Mouse (Mus musculus): ENCODE results near the gene Nlrc3. TPM values are rescaled to one million over a fixed set of nuclear protein-coding genes. Genes with fewer than 3 reads are reported as not detected.
"Not testable (repeated sequence)": the region's sequence is repeated elsewhere in the genome, so short reads cannot be mapped to it uniquely, and the experiment has no call there.

The Nlrc3 gene
- polyA plus RNA-seq (2016; fragmentation: Nextera tagmentation; extraction: Ambion mirVana), result 1.1 and 1.2 TPM in 2 replicates

DNA sequence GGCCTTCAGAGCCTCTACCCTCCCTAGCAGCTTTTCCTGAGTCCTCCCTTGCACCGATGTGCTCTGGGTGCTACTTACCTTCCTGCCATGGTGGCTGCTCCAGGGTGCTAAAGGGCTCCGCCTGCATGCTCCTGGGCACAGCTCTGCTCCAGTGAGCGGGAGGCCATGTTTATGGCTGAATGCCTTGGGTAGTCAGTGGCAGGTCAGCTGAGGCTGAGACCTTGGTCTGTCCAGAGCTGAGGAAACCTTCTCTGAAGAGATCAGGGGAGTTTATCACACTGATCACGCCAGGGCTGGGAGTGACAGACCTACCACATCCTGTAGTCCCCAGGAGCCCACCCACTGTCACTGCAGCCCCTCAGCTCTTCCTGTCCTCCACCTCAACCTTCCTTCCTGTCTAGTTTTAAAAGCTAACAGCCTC lies at the start of gene Nlrc3:
TSS of gene Nlrc3 (minus strand) at position 382 of the 421 bp plus-strand sequence.
- DNase-seq (ENCODE audit: low spot score), result no peak
- Histone ChIP-seq H3K27me3 (ENCODE audit: insufficient read depth, poor library complexity, severe bottlenecking) (no peaks in the 10 kb centered on the region), H3K9me3 (no peaks in the 10 kb centered on the region), H3K36me3 (peaks cover 42% of the 10 kb centered on the region), H3K4me3 (no peak within 1 kb of the TSS), H3K27ac (peak within 1 kb of the TSS; percentile 53), H3K4me1 (replicated peaks) (peaks cover 17% of the 10 kb centered on the region)
- WGBS, result 78% methylated on average over 4 of the region's 4 CpGs

DNA sequence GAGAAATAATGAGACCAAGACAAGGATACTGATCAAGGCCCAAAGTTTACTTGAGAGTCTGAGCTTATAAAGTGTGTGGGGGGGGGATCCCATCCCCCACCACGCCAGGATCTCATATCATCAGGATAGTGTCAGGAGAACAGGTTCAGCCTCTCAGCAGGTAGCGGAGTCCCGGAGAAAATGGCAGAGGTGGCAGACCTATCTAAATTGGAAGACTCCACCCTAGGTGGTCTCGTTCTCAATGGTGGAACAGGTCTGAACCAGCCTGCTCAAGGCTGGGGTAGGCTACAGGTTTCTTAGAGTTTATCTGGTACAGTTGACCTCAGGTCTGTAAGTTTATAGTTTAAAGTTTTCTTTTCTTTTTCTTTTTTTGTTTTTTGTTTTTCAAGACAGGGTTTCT lies 46.3 kb upstream of the Nlrc3 start:
- no peak for DNase-seq (ENCODE audit: low spot score)
- H3K4me1 ChIP-seq (replicated peaks), result no peaks in the 10 kb centered on the region
- no peaks in the 10 kb centered on the region for H3K9me3 ChIP-seq
- WGBS, result 78% methylated on average over 4 of the region's 4 CpGs
- H3K4me3 ChIP-seq, result no peak overlapping the region
- H3K27me3 ChIP-seq (ENCODE audit: insufficient read depth, poor library complexity, severe bottlenecking), result no peaks in the 10 kb centered on the region
- no peak overlapping the region for H3K27ac ChIP-seq
- no peaks in the 10 kb centered on the region for H3K36me3 ChIP-seq

DNA sequence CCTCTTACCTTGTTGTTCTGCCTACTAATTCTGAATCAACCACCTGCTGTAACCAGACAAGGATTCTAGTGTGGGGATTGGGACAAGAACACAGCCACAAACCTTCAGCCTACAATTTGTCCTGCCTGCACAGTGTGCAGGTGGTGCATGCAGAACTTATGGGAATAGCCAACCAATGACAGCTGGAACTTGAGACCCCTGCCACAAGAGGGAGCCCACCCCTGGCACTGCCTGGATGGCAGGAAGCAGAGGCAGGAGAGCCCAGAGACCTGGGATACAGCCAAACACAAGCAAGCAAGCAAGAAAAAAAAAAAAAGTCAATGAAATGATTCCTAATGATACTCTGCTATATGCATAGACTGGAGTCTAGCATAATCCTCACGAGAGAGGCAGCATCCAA lies 44.8 kb upstream of the Nlrc3 start:
- WGBS, result 91% methylated on average over 1 of the region's 1 CpGs
- no peak overlapping the region for H3K4me3 ChIP-seq
- no peaks in the 10 kb centered on the region for H3K36me3 ChIP-seq
- no peak for DNase-seq (ENCODE audit: low spot score)
- H3K27me3 ChIP-seq (ENCODE audit: insufficient read depth, poor library complexity, severe bottlenecking), result no peaks in the 10 kb centered on the region
- H3K27ac ChIP-seq, result no peak overlapping the region
- no peaks in the 10 kb centered on the region for H3K9me3 ChIP-seq
- H3K4me1 ChIP-seq (replicated peaks), result no peaks in the 10 kb centered on the region

DNA sequence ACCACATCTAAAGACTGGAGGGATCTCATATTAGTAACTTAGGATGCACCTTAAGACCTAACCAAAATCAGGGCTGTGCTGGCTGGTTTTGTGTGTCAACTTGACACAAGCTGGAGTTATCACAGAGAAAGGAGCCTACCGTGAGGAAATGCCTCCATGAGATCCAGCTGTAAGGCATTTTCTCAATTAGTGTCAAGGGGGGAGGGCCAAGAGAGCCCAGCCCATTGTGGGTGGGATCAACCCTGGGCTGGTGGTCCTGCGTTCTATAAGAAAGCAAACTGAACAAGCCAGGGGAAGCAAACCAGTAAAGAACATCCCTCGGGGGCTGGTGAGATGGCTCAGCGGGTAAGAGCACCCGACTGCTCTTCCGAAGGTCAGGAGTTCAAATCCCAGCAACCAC lies 41.0 kb upstream of the Nlrc3 start:
- H3K4me3 ChIP-seq, H3K9me3 ChIP-seq: not testable (repeated sequence)
- WGBS, result 71% methylated on average over 6 of the region's 6 CpGs

DNA sequence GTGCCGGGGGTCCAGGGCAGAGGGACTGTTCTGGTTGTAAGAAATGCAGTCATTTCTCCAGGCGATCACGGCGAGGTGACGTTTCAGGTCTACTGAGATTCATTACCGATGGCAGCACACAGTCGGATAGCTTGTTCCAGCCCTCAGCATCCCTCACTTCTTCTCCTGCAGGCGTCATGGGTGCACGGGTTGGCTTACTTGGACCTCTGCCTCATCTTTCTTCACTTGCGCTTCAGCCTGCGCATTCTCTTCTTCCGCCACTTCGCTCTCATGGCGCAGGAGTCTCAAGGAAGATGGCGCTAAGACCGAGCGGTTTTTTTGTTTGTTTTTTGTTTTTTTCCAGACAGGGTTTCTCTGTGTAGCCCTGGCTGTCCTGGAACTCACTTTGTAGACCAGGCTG lies 40.4 kb upstream of the Nlrc3 start:
- not testable (repeated sequence) for H3K4me3 ChIP-seq; H3K27me3 ChIP-seq (ENCODE audit: insufficient read depth, poor library complexity, severe bottlenecking); H3K4me1 ChIP-seq (replicated peaks); DNase-seq (ENCODE audit: low spot score); H3K36me3 ChIP-seq; H3K9me3 ChIP-seq; H3K27ac ChIP-seq
- WGBS, result 82% methylated on average over 17 of the region's 17 CpGs

More for the DNA sequence above, 41.0 kb upstream of the Nlrc3 start:
- DNase-seq (ENCODE audit: low spot score); H3K36me3 ChIP-seq; H3K27ac ChIP-seq; H3K27me3 ChIP-seq (ENCODE audit: insufficient read depth, poor library complexity, severe bottlenecking); H3K4me1 ChIP-seq (replicated peaks): not testable (repeated sequence)

DNA sequence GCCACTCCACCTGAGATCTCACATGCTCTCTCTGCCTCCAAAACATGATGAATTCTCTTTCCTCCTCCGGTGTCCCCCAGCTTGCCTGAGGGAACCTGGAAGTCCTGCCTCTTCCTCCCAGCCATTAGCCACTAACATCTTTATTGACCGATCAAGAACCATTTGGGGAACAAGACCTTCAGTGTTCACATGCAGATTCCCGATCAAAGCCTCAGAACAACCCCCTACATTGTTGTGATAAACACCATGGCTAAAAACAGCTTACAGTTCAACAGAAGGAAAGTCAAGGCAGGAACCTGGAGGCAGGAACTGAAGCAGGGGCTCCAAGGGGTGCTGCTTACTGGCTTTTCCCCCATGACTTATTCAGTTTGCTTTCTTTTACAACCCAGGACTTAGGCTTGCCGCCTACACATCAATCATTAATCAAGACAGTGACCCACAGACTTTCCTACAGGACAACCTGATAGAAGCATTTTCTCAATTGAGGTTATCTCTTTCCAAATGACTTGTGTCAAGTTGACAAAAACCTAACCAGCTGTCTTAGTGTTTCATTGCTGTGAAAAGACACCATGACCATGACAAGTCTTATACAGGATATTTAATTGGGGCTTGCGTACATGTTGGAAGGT lies 37.7 kb upstream of the Nlrc3 start:
- no peak for DNase-seq (ENCODE audit: low spot score)
- WGBS, result 82% methylated on average over 5 of the region's 5 CpGs
- H3K36me3 ChIP-seq, result no peaks in the 10 kb centered on the region
- H3K9me3 ChIP-seq, result peaks cover 10% of the 10 kb centered on the region
- H3K4me3 ChIP-seq, result no peak overlapping the region
- H3K27me3 ChIP-seq (ENCODE audit: insufficient read depth, poor library complexity, severe bottlenecking), result no peaks in the 10 kb centered on the region
- H3K27ac ChIP-seq, result no peak overlapping the region
- H3K4me1 ChIP-seq (replicated peaks), result no peaks in the 10 kb centered on the region

DNA sequence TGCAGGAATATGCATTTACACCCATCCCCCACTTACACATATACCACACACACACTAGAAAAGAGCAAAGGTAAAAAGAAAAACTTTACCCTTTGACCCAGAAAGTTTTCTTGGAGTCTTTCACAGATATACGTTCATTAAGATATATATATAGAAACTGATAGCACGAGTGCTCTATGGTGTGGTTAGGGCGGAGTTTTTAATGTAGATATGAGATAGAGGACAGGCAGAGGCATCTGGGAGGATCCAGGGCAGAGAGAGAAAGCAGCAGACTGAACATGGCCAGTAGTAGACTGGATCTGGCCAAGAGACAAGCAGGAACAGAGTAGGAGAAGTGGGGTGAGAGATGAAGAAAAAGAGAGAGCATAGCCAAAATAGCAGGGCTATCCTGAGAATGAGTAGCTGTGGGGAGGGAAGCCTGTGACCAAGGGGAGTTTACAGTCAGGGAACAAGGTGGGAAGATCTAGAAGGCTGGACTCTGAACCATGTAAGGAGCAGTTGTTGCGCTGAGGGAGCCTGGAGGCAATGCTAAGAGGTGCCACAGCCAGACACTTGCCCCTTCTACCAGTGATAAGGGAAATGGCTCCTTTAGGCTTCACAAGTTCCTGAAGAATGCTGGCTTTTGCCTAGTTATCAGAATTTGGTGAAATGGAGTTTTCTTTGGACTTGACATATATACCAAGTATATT lies 36.6 kb upstream of the Nlrc3 start:
- H3K9me3 ChIP-seq, result peaks cover 10% of the 10 kb centered on the region
- H3K4me3 ChIP-seq, result no peak overlapping the region
- H3K27me3 ChIP-seq (ENCODE audit: insufficient read depth, poor library complexity, severe bottlenecking), result no peaks in the 10 kb centered on the region
- H3K36me3 ChIP-seq, result no peaks in the 10 kb centered on the region
- DNase-seq (ENCODE audit: low spot score), result no peak
- WGBS, result 79% methylated on average over 4 of the region's 4 CpGs
- no peaks in the 10 kb centered on the region for H3K4me1 ChIP-seq (replicated peaks)
- H3K27ac ChIP-seq, result no peak overlapping the region

DNA sequence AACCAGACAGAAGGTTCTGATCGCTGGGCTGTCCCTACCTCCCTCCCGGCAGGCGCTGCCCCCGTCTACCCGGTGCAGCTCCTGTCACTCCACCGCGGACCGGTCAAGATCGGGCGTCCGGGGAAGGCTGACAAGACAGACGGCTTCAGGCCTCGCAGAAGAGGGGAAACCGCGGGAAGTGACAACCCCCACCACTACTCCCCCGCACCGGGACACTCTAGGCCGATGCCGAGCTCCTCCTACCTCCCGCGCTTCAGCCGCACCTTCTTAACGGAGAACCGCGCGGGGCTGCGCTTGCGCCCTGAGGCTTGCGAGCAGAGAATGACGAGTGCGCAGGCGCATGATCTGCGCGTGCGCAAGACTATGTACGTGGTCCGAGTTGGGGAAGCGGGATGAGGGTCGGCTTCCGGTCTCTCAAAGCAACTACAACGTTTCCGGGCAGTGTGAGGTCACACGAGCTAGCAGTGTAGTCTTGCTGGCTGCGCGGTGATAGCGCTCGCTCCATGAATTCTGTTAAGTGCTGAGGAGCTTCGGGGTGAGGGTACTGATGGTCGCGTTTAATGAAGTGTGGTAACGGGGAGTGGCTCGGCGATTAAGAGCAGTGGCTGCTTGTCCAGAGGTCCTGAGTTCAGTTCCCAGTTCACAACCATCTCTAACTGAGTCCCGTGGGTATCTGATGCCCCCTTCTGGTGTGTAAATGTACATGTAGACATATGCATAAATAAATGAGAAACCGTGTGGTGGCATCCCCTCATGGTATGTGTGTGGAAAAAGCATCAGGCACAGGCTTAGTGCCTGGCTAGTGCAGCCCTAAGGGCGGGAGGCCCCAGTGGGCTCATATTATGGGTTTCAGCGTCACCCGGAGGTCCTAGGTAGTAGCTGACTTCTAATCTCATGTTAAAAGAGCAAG lies 27.3 kb upstream of the Nlrc3 start, which contains the start of gene Slx4:
TSS of gene Slx4 (minus strand) at position 282 of the 910 bp plus-strand sequence.
- WGBS, result 1% methylated on average over 58 of the region's 58 CpGs
- DNase-seq (ENCODE audit: low spot score), result peak; percentile 95

DNA sequence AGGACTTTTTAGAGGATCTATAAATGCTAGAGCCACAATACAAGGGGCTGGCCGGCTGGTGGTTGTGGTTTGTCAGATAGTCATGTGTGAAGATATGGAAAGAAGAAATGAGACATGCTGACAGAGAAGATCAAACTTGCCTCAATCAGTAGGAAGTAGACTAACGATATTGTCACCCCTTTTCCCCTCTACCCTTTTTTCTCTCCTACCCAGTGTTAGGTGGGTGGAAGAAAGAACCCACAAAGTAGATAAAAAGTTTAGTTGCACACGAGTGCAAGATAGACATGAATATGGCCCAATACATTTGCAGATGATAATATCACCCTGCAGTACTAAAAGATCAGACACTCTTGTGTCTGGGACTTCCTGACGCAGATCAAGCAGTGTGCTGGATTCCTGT lies 12.0 kb upstream of the Nlrc3 start:
- H3K27me3 ChIP-seq (ENCODE audit: insufficient read depth, poor library complexity, severe bottlenecking), result no peaks in the 10 kb centered on the region
- 94% methylated on average over 4 of the region's 4 CpGs for WGBS
- peaks cover 100% of the 10 kb centered on the region for H3K36me3 ChIP-seq
- H3K9me3 ChIP-seq, result no peaks in the 10 kb centered on the region
- H3K4me3 ChIP-seq, result no peak overlapping the region
- no peak for DNase-seq (ENCODE audit: low spot score)
- no peaks in the 10 kb centered on the region for H3K4me1 ChIP-seq (replicated peaks)
- no peak overlapping the region for H3K27ac ChIP-seq

More for the DNA sequence above, 27.3 kb upstream of the Nlrc3 start, which contains the start of gene Slx4:
- Histone ChIP-seq H3K36me3 (peaks cover 27% of the 10 kb centered on the region), H3K27ac (peak within 1 kb of the TSS; percentile 91), H3K4me1 (replicated peaks) (peaks cover 20% of the 10 kb centered on the region), H3K4me3 (peak within 1 kb of the TSS; percentile 93), H3K27me3 (ENCODE audit: insufficient read depth, poor library complexity, severe bottlenecking) (no peaks in the 10 kb centered on the region), H3K9me3 (peaks cover 7% of the 10 kb centered on the region; the same call in 1 of the 2 replicates)

DNA sequence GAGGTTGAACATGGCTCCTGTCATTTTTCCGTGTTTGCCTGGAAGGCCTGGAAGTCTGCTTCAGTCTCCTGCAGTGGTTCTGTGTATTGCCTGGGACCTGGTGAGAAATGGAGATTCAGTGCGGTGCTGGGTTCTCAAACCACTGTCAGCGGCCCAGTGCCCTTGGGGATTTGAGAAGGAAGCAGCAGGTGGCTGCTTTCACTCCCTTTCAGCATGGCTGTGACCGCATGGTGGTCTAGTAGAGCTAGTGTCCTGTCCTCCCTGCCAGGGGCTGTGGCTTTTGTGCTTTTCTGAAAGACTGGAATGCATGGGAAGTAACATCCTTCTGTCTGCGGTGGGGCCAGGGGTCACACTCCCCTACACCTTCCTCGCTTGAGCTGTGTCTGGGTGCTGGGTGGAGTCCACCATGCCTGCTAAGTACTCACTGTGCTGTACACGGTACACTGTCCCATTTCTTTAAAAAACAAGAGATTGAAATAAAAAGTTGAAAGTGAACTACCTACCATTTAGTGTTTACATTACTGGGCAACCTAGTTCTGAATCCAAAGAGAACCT lies 6.8 kb upstream of the Nlrc3 start:
- H3K27me3 ChIP-seq (ENCODE audit: insufficient read depth, poor library complexity, severe bottlenecking), result no peaks in the 10 kb centered on the region
- WGBS, result 52% methylated on average over 7 of the region's 7 CpGs
- no peaks in the 10 kb centered on the region for H3K4me1 ChIP-seq (replicated peaks)
- no peak overlapping the region for H3K4me3 ChIP-seq
- no peak overlapping the region for H3K27ac ChIP-seq
- H3K9me3 ChIP-seq, result no peaks in the 10 kb centered on the region
- H3K36me3 ChIP-seq, result peaks cover 100% of the 10 kb centered on the region
- no peak for DNase-seq (ENCODE audit: low spot score)

DNA sequence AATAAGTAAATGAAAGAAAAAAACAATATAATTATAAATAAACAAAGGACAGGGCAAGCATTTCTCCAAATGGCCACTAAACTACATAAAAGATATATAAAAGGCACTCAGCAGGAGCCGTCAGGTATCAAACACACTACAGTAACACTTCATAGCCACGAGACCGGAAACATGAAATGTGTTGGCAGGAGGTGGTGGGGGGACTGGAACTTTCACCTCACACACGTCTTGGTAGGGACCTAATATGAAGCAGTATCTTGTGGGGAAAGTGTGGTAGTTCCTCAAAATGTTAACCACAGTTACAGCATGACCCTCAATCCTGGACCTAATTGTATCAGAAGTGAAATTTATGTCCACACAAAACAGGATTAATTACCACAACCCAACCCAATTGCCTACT lies 5.7 kb upstream of the Nlrc3 start:
- no peak overlapping the region for H3K4me3 ChIP-seq
- peaks cover 4% of the 10 kb centered on the region; the same call in 1 of the 2 replicates for H3K4me1 ChIP-seq (replicated peaks)
- no peaks in the 10 kb centered on the region for H3K9me3 ChIP-seq
- H3K36me3 ChIP-seq, result peaks cover 100% of the 10 kb centered on the region
- DNase-seq (ENCODE audit: low spot score), result no peak
- 89% methylated on average over 4 of the region's 4 CpGs for WGBS
- no peaks in the 10 kb centered on the region for H3K27me3 ChIP-seq (ENCODE audit: insufficient read depth, poor library complexity, severe bottlenecking)
- no peak overlapping the region for H3K27ac ChIP-seq

DNA sequence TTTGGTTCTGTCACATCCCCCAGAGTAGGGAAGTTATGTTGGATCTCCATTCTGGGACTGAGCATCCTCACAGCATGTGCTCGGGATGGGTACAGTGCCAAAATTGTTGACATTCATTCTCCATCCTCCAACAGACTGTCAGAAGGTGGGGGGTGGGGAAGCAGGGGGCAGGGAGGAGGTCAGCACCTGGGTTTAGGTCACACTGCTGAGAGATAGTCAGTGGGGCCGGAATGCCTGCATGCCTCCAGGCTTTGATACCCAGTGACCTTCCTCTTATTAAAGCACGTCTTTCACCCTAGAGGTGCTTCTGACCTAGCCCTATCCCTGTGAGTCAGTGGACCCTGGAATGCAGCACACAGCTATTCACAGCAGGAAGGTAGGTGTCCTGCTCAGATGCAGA lies 280 bp upstream of the Nlrc3 start:
- H3K4me3 ChIP-seq, result no peak overlapping the region
- H3K4me1 ChIP-seq (replicated peaks), result peaks cover 17% of the 10 kb centered on the region
- H3K36me3 ChIP-seq, result peaks cover 47% of the 10 kb centered on the region
- WGBS, result 43% methylated on average over 3 of the region's 3 CpGs
- DNase-seq (ENCODE audit: low spot score), result no peak
- H3K9me3 ChIP-seq, result no peaks in the 10 kb centered on the region
- no peak overlapping the region for H3K27ac ChIP-seq
- no peaks in the 10 kb centered on the region for H3K27me3 ChIP-seq (ENCODE audit: insufficient read depth, poor library complexity, severe bottlenecking)

All from hindbrain, embryonic 10.5 days (tissue).